In the genomic region with DNA sequence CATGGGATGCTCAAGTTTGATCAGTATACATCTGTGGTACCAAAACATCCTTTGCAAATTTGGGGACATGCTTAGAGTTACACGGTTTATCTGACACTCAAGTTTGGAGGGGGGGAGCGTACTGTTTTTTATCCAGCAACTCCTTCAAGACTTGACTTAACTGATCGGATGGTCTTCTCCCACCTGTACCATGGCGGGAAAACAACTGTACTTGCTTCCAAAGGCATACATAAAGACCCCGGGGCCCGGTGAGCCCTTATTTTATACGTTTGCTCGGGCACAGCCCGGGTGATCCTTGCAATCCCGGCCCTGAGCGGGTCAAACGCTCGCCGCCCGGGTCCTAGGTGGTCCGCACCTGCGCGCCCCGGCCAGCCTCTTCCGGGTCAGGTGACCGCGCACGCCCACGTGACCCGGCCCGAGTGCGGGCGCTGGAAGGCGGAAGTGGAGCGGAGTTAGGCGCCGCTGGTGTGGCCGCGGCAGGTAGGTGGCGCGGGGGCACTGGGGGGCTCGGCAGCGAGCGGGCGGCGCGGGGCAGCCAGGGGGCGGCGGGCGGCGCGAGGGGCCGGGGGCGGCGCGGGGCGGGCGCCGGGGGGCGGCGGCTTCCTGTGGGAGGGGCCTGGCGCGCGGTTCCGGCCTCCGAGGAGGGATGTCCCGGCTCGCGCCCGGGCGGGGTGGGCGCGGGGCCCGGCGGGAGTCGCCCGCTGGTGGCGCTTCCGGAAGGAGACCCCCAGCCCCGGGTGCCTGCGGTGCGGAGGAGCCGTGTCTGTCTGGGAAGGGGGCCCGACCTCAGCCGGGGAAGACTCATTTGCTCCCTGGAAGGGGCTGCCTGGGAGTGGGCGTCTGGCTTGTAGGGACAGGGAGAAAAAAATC, we compare ENCODE assay signal across 8 mouse cellular contexts. TPM values are rescaled to one million over a fixed set of nuclear protein-coding genes. Genes with fewer than 3 reads are reported as not detected.
A peak's percentile ranks its signal among the peaks of the same experiment; 100 is the strongest.
DNase-seq lines count a peak whose midpoint lies in the region; ATAC-seq lines count a peak whose summit lies in the region.

A gene (plus strand): TSS at position 404 of the 870 bp plus-strand sequence.

- intact Hi-C loops in gastrocnemius, postnatal 14 days (cut with DNase I; ENCODE audit: low total_unique reads): loop anchor here (10.0 kb wide), 1 partner anchor 331 kb away; no protein-coding TSS in a partner anchor

- DNase-seq in ZHBTc4 (ENCODE audit: low read depth, low spot score): peak; percentile 91
- peak; percentile 87 for DNase-seq in embryo, embryonic 10 days (ENCODE audit: low spot score)
- DNase-seq in gastrocnemius, postnatal 14 days: peak; percentile 74
- DNase-seq in induced T-regulatory cell, adult 2 months (ENCODE audit: low read depth): peak; percentile 87
- peak; percentile 68 to 72 for DNase-seq in left cerebral cortex, adult 8-10 months (ENCODE audit: low spot score in 2 of 2)
- peak; percentile 81 for DNase-seq in right cerebral cortex, adult 18-20 months
- DNase-seq in urinary bladder, postnatal 14 days (ENCODE audit: low spot score): peak; percentile 74

- ATAC-seq in megakaryocyte, adult 5-6 weeks (ENCODE audit: poor library complexity, severe bottlenecking): peak; percentile 89

RNA-seq across cellular contexts. Expression of the gene that starts here (rescaled TPM):
- 10 to 100 TPM; 13.1 to 13.9 TPM for total RNA-seq in gastrocnemius, postnatal 14 days (2021)
- total RNA-seq in left cerebral cortex, adult 8-10 months (2022): 10 to 100 TPM; 43.6 to 51.3 (median 44.5) TPM
- 37.4 and 50.0 TPM in 2 replicates for total RNA-seq in megakaryocyte, adult 5-6 weeks (2015)
- total RNA-seq in megakaryocyte, adult 5-6 weeks (2017): 55.5 and 74.5 TPM in 2 replicates

Comparison
In these comparisons a context has a peak if more than half of its experiments do, and no peak if none do; other contexts are left out.
1. Peak in every context shown above with its lines: DNase-seq and ATAC-seq.